Mouse (Mus musculus) neural tube, embryonic 13.5 days (tissue): ENCODE data around the gene Cep170b. TPM values are rescaled to one million over a fixed set of nuclear protein-coding genes. Genes with fewer than 3 reads are reported as not detected.

Experiments
- ATAC-seq: fragments of 200-750 bp; cut with Nextera tagmentation; 2 replicates; pipeline ENCODE4 v1.8.0; 2017; ENCODE audit warnings: low read depth, mild to moderate bottlenecking, moderate TSS enrichment, moderate library complexity
- H3K27ac ChIP-seq: fragments of 300-500 bp; sonication (generic); replicated peaks from 2 replicates; pipeline ENCODE4 v1.5.1; 2015; ENCODE audit warnings: moderate library complexity, mild to moderate bottlenecking, inconsistent platforms
- H3K27me3 ChIP-seq: fragments of 300-500 bp; sonication (generic); 2 replicates; pipeline ENCODE4 v1.6.1; 2015; ENCODE audit warnings: mild to moderate bottlenecking, inconsistent platforms
- H3K36me3 ChIP-seq: fragments of 300-500 bp; sonication (generic); 2 replicates; pipeline ENCODE4 v1.6.1; 2015; ENCODE audit warnings: mild to moderate bottlenecking, inconsistent platforms
- H3K4me1 ChIP-seq: fragments of 300-500 bp; sonication (generic); replicated peaks from 2 replicates; pipeline ENCODE4 v1.6.1; 2015; ENCODE audit warnings: inconsistent platforms
- H3K4me2 ChIP-seq: fragments of 300-500 bp; sonication (generic); 2 replicates; pipeline ENCODE4 v1.6.1; 2015; ENCODE audit warnings: inconsistent platforms, mild to moderate bottlenecking, moderate library complexity
- H3K4me3 ChIP-seq: fragments of 300-500 bp; sonication (generic); 2 replicates; pipeline ENCODE4 v1.5.1; 2015; ENCODE audit warnings: mild to moderate bottlenecking, inconsistent platforms
- H3K9ac ChIP-seq: fragments of 300-500 bp; sonication (generic); 2 replicates; pipeline ENCODE4 v1.6.1; 2015; ENCODE audit warnings: moderate library complexity, mild to moderate bottlenecking, inconsistent platforms
- H3K9me3 ChIP-seq: fragments of 300-500 bp; sonication (generic); 2 replicates; pipeline ENCODE4 v1.6.1; 2016; ENCODE audit warnings: inconsistent platforms
- WGBS: fragments of 180-500 bp; shearing (Covaris S2); methylation state at CpG from one replicate; pipeline ENCODE4 v1.1.7; 2015; 5-methylcytosine and 5-hydroxymethylcytosine counted together
- polyA plus RNA-seq: library from polyadenylated mRNA; unstranded; fragments of >200 nt; fragmentation: Nextera tagmentation; extraction: Ambion mirVana; gene quantifications from 2 replicates; pipeline ENCODE4 v1.2.1, GENCODE M21; 2015

Gene Cep170b
- polyA plus RNA-seq, 1 experiment from 2014 or later = 26.9 TPM

GRCm38 (mm10) chr12:112732591-112732990, 12.3 kb downstream of the Cep170b start:
- Histone ChIP-seq H3K9ac (no peak overlapping the region), H3K27me3 (no peaks in the 10 kb centered on the region), H3K4me3 (no peak overlapping the region), H3K4me1 (peaks cover 2% of the 10 kb centered on the region), H3K9me3 (no peaks in the 10 kb centered on the region), H3K36me3 (peaks cover 66% of the 10 kb centered on the region), H3K4me2 (no peak overlapping the region), H3K27ac (no peak overlapping the region)
- ATAC-seq = no peak
- WGBS = 92% methylated on average over 10 of the region's 10 CpGs

GRCm38 (mm10) chr12:112734108-112734820, 14.0 kb downstream of the Cep170b start:
- Histone ChIP-seq H3K27me3 (no peaks in the 10 kb centered on the region), H3K4me1 (no peaks in the 10 kb centered on the region), H3K9ac (no peak overlapping the region), H3K36me3 (peaks cover 83% of the 10 kb centered on the region), H3K4me2 (no peak overlapping the region), H3K27ac (no peak overlapping the region), H3K4me3 (no peak overlapping the region), H3K9me3 (no peaks in the 10 kb centered on the region)
- no peak for ATAC-seq
- WGBS = 76% methylated on average over 2 of the region's 2 CpGs

GRCm38 (mm10) chr12:112734881-112735655, 14.8 kb downstream of the Cep170b start:
- Histone ChIP-seq H3K36me3 (peaks cover 87% of the 10 kb centered on the region), H3K9me3 (no peaks in the 10 kb centered on the region), H3K9ac (no peak overlapping the region), H3K4me3 (no peak overlapping the region), H3K4me1 (no peaks in the 10 kb centered on the region), H3K4me2 (no peak overlapping the region), H3K27ac (no peak overlapping the region), H3K27me3 (no peaks in the 10 kb centered on the region)
- no peak for ATAC-seq
- 89% methylated on average over 19 of the region's 19 CpGs for WGBS

GRCm38 (mm10) chr12:112735896-112736635, 15.8 kb downstream of the Cep170b start:
- Histone ChIP-seq H3K9me3 (no peaks in the 10 kb centered on the region), H3K27ac (no peak overlapping the region), H3K27me3 (no peaks in the 10 kb centered on the region), H3K36me3 (peaks cover 93% of the 10 kb centered on the region), H3K4me3 (no peak overlapping the region), H3K4me1 (no peaks in the 10 kb centered on the region), H3K9ac (no peak overlapping the region), H3K4me2 (no peak overlapping the region)
- 88% methylated on average over 29 of the region's 29 CpGs for WGBS
- no peak for ATAC-seq

- 90% methylated on average over 10 of the region's 10 CpGs for WGBS
- no peak overlapping the region for H3K9ac ChIP-seq
- H3K9me3 ChIP-seq = no peaks in the 10 kb centered on the region
- H3K36me3 ChIP-seq = peaks cover 95% of the 10 kb centered on the region
- no peak overlapping the region for H3K27ac ChIP-seq
- no peaks in the 10 kb centered on the region for H3K4me1 ChIP-seq
- no peak overlapping the region for H3K4me3 ChIP-seq
- no peak overlapping the region for H3K4me2 ChIP-seq
- H3K27me3 ChIP-seq = no peaks in the 10 kb centered on the region
- no peak for ATAC-seq
These were observed 16.3 kb downstream of the Cep170b start for GRCm38 (mm10) chr12:112736636-112736925.

GRCm38 (mm10) chr12:112737081-112737480, 16.8 kb downstream of the Cep170b start:
- no peaks in the 10 kb centered on the region for H3K9me3 ChIP-seq
- WGBS = 85% methylated on average over 7 of the region's 7 CpGs
- no peak overlapping the region for H3K9ac ChIP-seq
- no peak overlapping the region for H3K4me2 ChIP-seq
- H3K4me1 ChIP-seq = no peaks in the 10 kb centered on the region
- peaks cover 91% of the 10 kb centered on the region for H3K36me3 ChIP-seq
- H3K4me3 ChIP-seq = no peak overlapping the region
- no peak for ATAC-seq
- H3K27me3 ChIP-seq = no peaks in the 10 kb centered on the region
- no peak overlapping the region for H3K27ac ChIP-seq

GRCm38 (mm10) chr12:112737761-112738160, 17.5 kb downstream of the Cep170b start:
- Histone ChIP-seq H3K27me3 (no peaks in the 10 kb centered on the region), H3K9ac (no peak overlapping the region), H3K9me3 (no peaks in the 10 kb centered on the region), H3K27ac (no peak overlapping the region), H3K4me2 (no peak overlapping the region), H3K4me1 (peaks cover 2% of the 10 kb centered on the region; the same call in 1 of the 2 replicates), H3K36me3 (peaks cover 86% of the 10 kb centered on the region), H3K4me3 (no peak overlapping the region)
- ATAC-seq = no peak
- 87% methylated on average over 14 of the region's 14 CpGs for WGBS

- H3K27ac ChIP-seq = no peak overlapping the region
- no peak for ATAC-seq
- no peaks in the 10 kb centered on the region for H3K9me3 ChIP-seq
- WGBS = 92% methylated on average over 31 of the region's 31 CpGs
- no peak overlapping the region for H3K4me3 ChIP-seq
- H3K36me3 ChIP-seq = peaks cover 80% of the 10 kb centered on the region
- H3K9ac ChIP-seq = no peak overlapping the region
- H3K4me2 ChIP-seq = no peak overlapping the region
- no peaks in the 10 kb centered on the region for H3K27me3 ChIP-seq
- H3K4me1 ChIP-seq = peaks cover 5% of the 10 kb centered on the region; the same call in 1 of the 2 replicates
These were observed 18.2 kb downstream of the Cep170b start for GRCm38 (mm10) chr12:112738281-112739022.

GRCm38 (mm10) chr12:112739023-112739568, 18.8 kb downstream of the Cep170b start:
- Histone ChIP-seq H3K9ac (no peak overlapping the region), H3K27me3 (no peaks in the 10 kb centered on the region), H3K9me3 (no peaks in the 10 kb centered on the region), H3K4me3 (no peak overlapping the region), H3K4me1 (peaks cover 5% of the 10 kb centered on the region; the same call in 1 of the 2 replicates), H3K4me2 (no peak overlapping the region), H3K27ac (no peak overlapping the region), H3K36me3 (peaks cover 83% of the 10 kb centered on the region)
- 90% methylated on average over 24 of the region's 24 CpGs for WGBS
- ATAC-seq = no peak

GRCm38 (mm10) chr12:112742768-112743167, 22.5 kb downstream of the Cep170b start:
- Histone ChIP-seq H3K4me3 (no peak overlapping the region), H3K27ac (peak overlapping the region; percentile 49; the same call in 1 of the 2 replicates), H3K4me2 (no peak overlapping the region), H3K36me3 (peaks cover 67% of the 10 kb centered on the region), H3K27me3 (no peaks in the 10 kb centered on the region), H3K9ac (peak overlapping the region; percentile 41; the same call in 1 of the 2 replicates), H3K9me3 (no peaks in the 10 kb centered on the region), H3K4me1 (peaks cover 20% of the 10 kb centered on the region)
- WGBS = 78% methylated on average over 6 of the region's 6 CpGs
- 0 out of 2 replicates have a peak, but pooled peaks have one; percentile 9 for ATAC-seq

GRCm38 (mm10) chr12:112743168-112743975, 23.1 kb downstream of the Cep170b start:
- 60% methylated on average over 25 of the region's 25 CpGs for whole genome bisulfite sequencing
- Histone ChIP-seq H3K9ac (peak overlapping the region; percentile 55; the same call in 1 of the 2 replicates), H3K36me3 (peaks cover 61% of the 10 kb centered on the region)

More at GRCm38 (mm10) chr12:112743168-112743975, 23.1 kb downstream of the Cep170b start:
- no peak overlapping the region for H3K4me3 ChIP-seq
- H3K4me2 ChIP-seq = no peak overlapping the region
- peaks cover 21% of the 10 kb centered on the region for H3K4me1 ChIP-seq
- H3K9me3 ChIP-seq = no peaks in the 10 kb centered on the region
- peak; percentile 63 for ATAC-seq
- H3K27ac ChIP-seq = peak overlapping the region; percentile 49; the same call in 1 of the 2 replicates
- H3K27me3 ChIP-seq = no peaks in the 10 kb centered on the region
